Mouse (Mus musculus): ENCODE data around the gene Clip3. TPM values are rescaled to one million over a fixed set of nuclear protein-coding genes. Genes with fewer than 3 reads are reported as not detected.

The Clip3 gene
- 140 and 197 TPM in 2 replicates for total RNA-seq (2014; rRNA removed)
- polyA plus RNA-seq (2015; fragmentation: Nextera tagmentation; extraction: Ambion mirVana) = 144 and 155 TPM in 2 replicates

- TF ChIP-seq CTCF (IDR thresholded peaks at IDR 0.05) = peak; percentile 33
- Histone ChIP-seq H3K9me3 (ENCODE audit: low read length) (no peaks in the 10 kb centered on the region), H3K4me3 (ENCODE audit: low read depth, low read length) (peak within 1 kb of the TSS; percentile 66), H3K27ac (ENCODE audit: low read depth, low read length) (peak within 1 kb of the TSS; percentile 85), H3K9ac (replicated peaks; ENCODE audit: low read length, poor library complexity, severe bottlenecking) (peak within 1 kb of the TSS; percentile 76), H3K4me1 (ENCODE audit: insufficient read depth, low read length) (peaks cover 11% of the 10 kb centered on the region; the same call in 1 of the 2 replicates), H3K27me3 (ENCODE audit: insufficient read depth, low read length) (no peaks in the 10 kb centered on the region), H3K4me2 (ENCODE audit: low read depth, low read length, poor library complexity, severe bottlenecking) (peak within 1 kb of the TSS; percentile 87), H3K36me3 (ENCODE audit: insufficient read depth, low read length) (peaks cover 13% of the 10 kb centered on the region)
- 6% methylated on average over 34 of the region's 35 CpGs for WGBS
- peak; percentile 81 for ATAC-seq (ENCODE audit: low FRiP score)
- DNase-seq (ENCODE audit: low spot score) = peak; percentile 91
These were observed at the start of gene Clip3 for GRCm38 (mm10) chr7:30291215-30292131. TSS of gene Clip3 (plus strand) at chr7:30291728.

GRCm38 (mm10) chr7:30251956-30252954, 39.3 kb upstream of the Clip3 start:
- ATAC-seq (ENCODE audit: low FRiP score) (no peak), DNase-seq (ENCODE audit: low spot score) (no peak)
- H3K27me3 ChIP-seq (ENCODE audit: insufficient read depth, low read length) = no peaks in the 10 kb centered on the region
- H3K4me2 ChIP-seq (ENCODE audit: low read depth, low read length, poor library complexity, severe bottlenecking) = no peak overlapping the region
- no peaks in the 10 kb centered on the region for H3K4me1 ChIP-seq (ENCODE audit: insufficient read depth, low read length)
- H3K36me3 ChIP-seq (ENCODE audit: insufficient read depth, low read length) = peaks cover 6% of the 10 kb centered on the region; the same call in 1 of the 2 replicates
- no peak overlapping the region for H3K9ac ChIP-seq (replicated peaks; ENCODE audit: low read length, poor library complexity, severe bottlenecking)
- WGBS = 84% methylated on average over 12 of the region's 12 CpGs
- no peak overlapping the region for H3K4me3 ChIP-seq (ENCODE audit: low read depth, low read length)
- H3K9me3 ChIP-seq (ENCODE audit: low read length) = no peaks in the 10 kb centered on the region
- no peak overlapping the region for H3K27ac ChIP-seq (ENCODE audit: low read depth, low read length)
- no peak for TF ChIP-seq CTCF (IDR thresholded peaks at IDR 0.05)

GRCm38 (mm10) chr7:30265041-30265440, 26.5 kb upstream of the Clip3 start:
- no peaks in the 10 kb centered on the region for H3K36me3 ChIP-seq (ENCODE audit: insufficient read depth, low read length)
- H3K4me2 ChIP-seq (ENCODE audit: low read depth, low read length, poor library complexity, severe bottlenecking) = no peak overlapping the region
- no peak overlapping the region for H3K9ac ChIP-seq (replicated peaks; ENCODE audit: low read length, poor library complexity, severe bottlenecking)
- H3K9me3 ChIP-seq (ENCODE audit: low read length) = no peaks in the 10 kb centered on the region
- H3K27ac ChIP-seq (ENCODE audit: low read depth, low read length) = no peak overlapping the region
- TF ChIP-seq CTCF (IDR thresholded peaks at IDR 0.05) = no peak
- H3K4me1 ChIP-seq (ENCODE audit: insufficient read depth, low read length) = no peaks in the 10 kb centered on the region
- H3K27me3 ChIP-seq (ENCODE audit: insufficient read depth, low read length) = no peaks in the 10 kb centered on the region
- ATAC-seq (ENCODE audit: low FRiP score) (no peak), DNase-seq (ENCODE audit: low spot score) (no peak)
- 81% methylated on average over 2 of the region's 2 CpGs for WGBS
- no peak overlapping the region for H3K4me3 ChIP-seq (ENCODE audit: low read depth, low read length)

GRCm38 (mm10) chr7:30265531-30265930, 26.0 kb upstream of the Clip3 start:
- Histone ChIP-seq H3K36me3 (ENCODE audit: insufficient read depth, low read length) (no peaks in the 10 kb centered on the region), H3K4me3 (ENCODE audit: low read depth, low read length) (no peak overlapping the region), H3K4me2 (ENCODE audit: low read depth, low read length, poor library complexity, severe bottlenecking) (no peak overlapping the region), H3K27ac (ENCODE audit: low read depth, low read length) (no peak overlapping the region), H3K4me1 (ENCODE audit: insufficient read depth, low read length) (no peaks in the 10 kb centered on the region), H3K9ac (replicated peaks; ENCODE audit: low read length, poor library complexity, severe bottlenecking) (no peak overlapping the region), H3K27me3 (ENCODE audit: insufficient read depth, low read length) (no peaks in the 10 kb centered on the region), H3K9me3 (ENCODE audit: low read length) (no peaks in the 10 kb centered on the region)
- ATAC-seq (ENCODE audit: low FRiP score) = no peak
- no peak for DNase-seq (ENCODE audit: low spot score)
- WGBS = 96% methylated on average over 5 of the region's 5 CpGs
- TF ChIP-seq CTCF (IDR thresholded peaks at IDR 0.05) = no peak

- Histone ChIP-seq H3K4me2 (ENCODE audit: low read depth, low read length, poor library complexity, severe bottlenecking) (no peak overlapping the region), H3K9ac (replicated peaks; ENCODE audit: low read length, poor library complexity, severe bottlenecking) (no peak overlapping the region), H3K36me3 (ENCODE audit: insufficient read depth, low read length) (no peaks in the 10 kb centered on the region), H3K27ac (ENCODE audit: low read depth, low read length) (no peak overlapping the region), H3K4me3 (ENCODE audit: low read depth, low read length) (no peak overlapping the region), H3K4me1 (ENCODE audit: insufficient read depth, low read length) (no peaks in the 10 kb centered on the region), H3K27me3 (ENCODE audit: insufficient read depth, low read length) (no peaks in the 10 kb centered on the region), H3K9me3 (ENCODE audit: low read length) (no peaks in the 10 kb centered on the region)
- no peak for DNase-seq (ENCODE audit: low spot score)
- ATAC-seq (ENCODE audit: low FRiP score) = no peak
- WGBS = 97% methylated on average over 7 of the region's 7 CpGs
- no peak for TF ChIP-seq CTCF (IDR thresholded peaks at IDR 0.05)
These were observed 25.6 kb upstream of the Clip3 start for GRCm38 (mm10) chr7:30265935-30266334.

Data from midbrain, postnatal 0 days (tissue).